Mouse (Mus musculus) neural tube, embryonic 14.5 days (tissue): Measurements from ENCODE around the gene 2410002F23Rik. TPM values are rescaled to one million over a fixed set of nuclear protein-coding genes. Genes with fewer than 3 reads are reported as not detected.
"Not testable (repeated sequence)": the region's sequence is repeated elsewhere in the genome, so short reads cannot be mapped to it uniquely, and the experiment has no call there.

ENCODE experiments used
- ATAC-seq: fragments of 200-750 bp; cut with Nextera tagmentation; 2 replicates; pipeline ENCODE4 v1.8.0; 2017; ENCODE audit warnings: low read depth, mild to moderate bottlenecking, moderate TSS enrichment, moderate library complexity
- H3K27ac ChIP-seq: fragments of 300-500 bp; sonication (generic); 2 replicates; pipeline ENCODE4 v1.5.1; 2014; ENCODE audit warnings: low read depth, mild to moderate bottlenecking, control low read depth, low read length, moderate library complexity, mixed read lengths
- H3K27me3 ChIP-seq: fragments of 300-500 bp; sonication (generic); 2 replicates; pipeline ENCODE4 v1.6.1; 2014; ENCODE audit warnings: low read length; ENCODE audit not compliant: control insufficient read depth, insufficient read depth
- H3K36me3 ChIP-seq: fragments of 300-500 bp; sonication (generic); 2 replicates; pipeline ENCODE4 v1.6.1; 2014; ENCODE audit warnings: low read length, mixed read lengths; ENCODE audit not compliant: control insufficient read depth, insufficient read depth
- H3K4me1 ChIP-seq: fragments of 300-500 bp; sonication (generic); 2 replicates; pipeline ENCODE4 v1.6.1; 2014; ENCODE audit warnings: low read length; ENCODE audit not compliant: control insufficient read depth, insufficient read depth
- H3K4me2 ChIP-seq: fragments of 300-500 bp; sonication (generic); 2 replicates; pipeline ENCODE4 v1.6.1; 2014; ENCODE audit warnings: mild to moderate bottlenecking, low read depth, low read length, control low read depth
- H3K4me3 ChIP-seq: fragments of 300-500 bp; sonication (generic); 2 replicates; pipeline ENCODE4 v1.5.1; 2014; ENCODE audit warnings: low read depth, low read length, control low read depth, mixed read lengths
- H3K9ac ChIP-seq: fragments of 300-500 bp; sonication (generic); replicated peaks from 2 replicates; pipeline ENCODE4 v1.6.1; 2014; ENCODE audit warnings: low read depth, mild to moderate bottlenecking, control low read depth, low read length, mixed read lengths
- H3K9me3 ChIP-seq: fragments of 300-500 bp; sonication (generic); 2 replicates; pipeline ENCODE4 v1.6.1; 2016; ENCODE audit warnings: low read length; ENCODE audit not compliant: control insufficient read depth
- WGBS: fragments of 180-500 bp; shearing (Covaris S2); extraction: QIAGEN DNeasy Blood & Tissue Kit; methylation state at CpG from one replicate; pipeline ENCODE4 v1.1.7; 2014; 5-methylcytosine and 5-hydroxymethylcytosine counted together
- polyA plus RNA-seq: library from polyadenylated mRNA; unstranded; fragments of >200 nt; fragmentation: Nextera tagmentation; extraction: Ambion mirVana; gene quantifications from 2 replicates; pipeline ENCODE4 v1.2.1, GENCODE M21; 2014

2410002F23Rik gene
- polyA plus RNA-seq, 1 experiment from 2014 or later, result 164 TPM

DNA sequence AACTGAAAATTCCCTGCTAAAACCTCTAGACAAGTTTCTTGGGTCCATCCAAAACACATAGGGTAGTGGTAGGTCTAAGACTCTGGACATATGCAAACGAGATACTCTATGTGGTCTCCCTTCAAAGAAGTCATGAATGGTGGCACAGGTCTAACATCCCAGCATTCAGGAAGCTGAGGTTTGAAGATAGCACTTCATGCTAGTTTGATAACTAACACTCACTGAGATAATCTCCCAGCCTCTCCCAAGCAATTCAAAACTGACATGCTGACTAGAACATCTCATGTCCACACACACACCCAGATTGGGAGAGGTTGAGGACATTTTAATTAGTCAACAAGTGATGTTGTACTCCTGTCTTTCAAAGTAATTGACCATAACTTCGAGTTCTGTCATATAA lies 6.6 kb upstream of the 2410002F23Rik start:
- WGBS, result 62% methylated on average over 2 of the region's 2 CpGs
- Histone ChIP-seq H3K9me3 (no peaks in the 10 kb centered on the region), H3K4me1 (no peaks in the 10 kb centered on the region), H3K9ac (no peak overlapping the region), H3K36me3 (no peaks in the 10 kb centered on the region), H3K4me3 (no peak overlapping the region), H3K4me2 (no peak overlapping the region), H3K27ac (no peak overlapping the region), H3K27me3 (no peaks in the 10 kb centered on the region)
- no peak for ATAC-seq

- 0 out of 2 replicates have a peak, but pooled peaks cover 4% of the 10 kb centered on the region for H3K4me1 ChIP-seq
- H3K9me3 ChIP-seq, result no peaks in the 10 kb centered on the region
- H3K9ac ChIP-seq, result no peak overlapping the region
- no peak overlapping the region for H3K4me3 ChIP-seq
- no peak for ATAC-seq
- WGBS, result 65% methylated on average over 1 of the region's 1 CpGs
- H3K4me2 ChIP-seq, result no peak overlapping the region
- H3K27me3 ChIP-seq, result no peaks in the 10 kb centered on the region
- H3K36me3 ChIP-seq, result no peaks in the 10 kb centered on the region
- no peak overlapping the region for H3K27ac ChIP-seq
Observed at GRCm38 (mm10) chr7:44240712-44241111, 5.8 kb upstream of the 2410002F23Rik start.

DNA sequence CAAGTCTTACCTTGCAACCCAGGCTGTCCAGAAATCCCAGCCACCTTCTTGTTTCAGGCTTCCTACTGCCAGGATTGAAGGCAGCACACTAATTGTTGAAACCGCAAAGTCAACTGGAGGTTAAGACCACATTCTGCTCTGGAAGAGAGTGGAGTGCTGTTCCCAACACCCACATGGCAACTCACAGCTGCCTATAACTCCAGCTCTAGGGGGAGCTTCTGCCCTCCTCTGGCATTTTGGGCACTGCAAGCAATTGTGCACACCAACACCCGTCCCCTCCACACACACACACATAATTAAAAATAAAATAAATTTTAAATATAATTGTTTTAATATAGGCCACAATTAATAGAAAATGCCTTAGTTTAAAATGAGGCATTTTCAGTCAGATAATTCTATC lies 5.4 kb upstream of the 2410002F23Rik start:
- Histone ChIP-seq H3K9me3 (no peaks in the 10 kb centered on the region), H3K4me1 (0 out of 2 replicates have a peak, but pooled peaks cover 4% of the 10 kb centered on the region), H3K27ac (no peak overlapping the region), H3K27me3 (no peaks in the 10 kb centered on the region), H3K4me2 (no peak overlapping the region), H3K4me3 (no peak overlapping the region), H3K9ac (no peak overlapping the region), H3K36me3 (no peaks in the 10 kb centered on the region)
- WGBS, result 66% methylated on average over 2 of the region's 2 CpGs
- ATAC-seq, result no peak

GRCm38 (mm10) chr7:44244080-44244479 lies 2.4 kb upstream of the 2410002F23Rik start:
- peaks cover 3% of the 10 kb centered on the region; the same call in 1 of the 2 replicates for H3K36me3 ChIP-seq
- no peak overlapping the region for H3K4me2 ChIP-seq
- peaks cover 12% of the 10 kb centered on the region; the same call in 1 of the 2 replicates for H3K4me1 ChIP-seq
- 63% methylated on average over 1 of the region's 1 CpGs for WGBS
- no peak overlapping the region for H3K27ac ChIP-seq
- H3K27me3 ChIP-seq, result no peaks in the 10 kb centered on the region
- ATAC-seq, result no peak
- H3K9me3 ChIP-seq, result no peaks in the 10 kb centered on the region
- no peak overlapping the region for H3K4me3 ChIP-seq
- no peak overlapping the region for H3K9ac ChIP-seq

DNA sequence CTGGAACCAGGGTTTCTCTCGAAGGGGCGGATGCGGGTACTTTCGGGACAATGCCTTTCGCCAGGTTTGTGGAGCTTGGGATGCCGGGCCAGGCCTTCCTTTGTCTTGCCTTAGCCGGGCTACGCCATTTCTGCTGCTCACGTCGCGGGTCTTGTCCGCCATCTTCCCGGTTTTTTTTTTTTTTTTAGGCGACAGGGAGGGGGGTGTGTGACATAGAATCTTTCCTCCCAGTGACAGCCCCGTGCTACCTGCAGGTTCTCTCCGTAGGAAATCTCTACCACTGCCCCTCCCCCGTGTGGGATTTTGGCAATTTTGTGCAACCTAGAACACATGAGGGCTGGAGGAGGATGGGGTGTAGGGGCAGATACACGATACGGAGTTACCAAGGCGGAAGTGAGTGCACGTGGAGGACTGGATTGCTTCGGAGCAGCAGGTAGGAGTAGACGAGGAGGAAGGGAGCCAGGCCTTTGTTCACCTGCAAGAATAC lies 505 bp downstream of the 2410002F23Rik start:
- H3K9ac ChIP-seq, result peak overlapping the region; percentile 90
- peak; percentile 22 for ATAC-seq
- H3K27me3 ChIP-seq, result no peaks in the 10 kb centered on the region
- under 1% methylated on average over 23 of the region's 23 CpGs for WGBS
- H3K4me1 ChIP-seq, result peaks cover 17% of the 10 kb centered on the region; the same call in 1 of the 2 replicates
- H3K36me3 ChIP-seq, result peaks cover 18% of the 10 kb centered on the region
- H3K4me3 ChIP-seq, result peak overlapping the region; percentile 78
- no peaks in the 10 kb centered on the region for H3K9me3 ChIP-seq
- H3K27ac ChIP-seq, result peak overlapping the region; percentile 91
- peak overlapping the region; percentile 70 for H3K4me2 ChIP-seq

GRCm38 (mm10) chr7:44247971-44248370 lies 1.4 kb downstream of the 2410002F23Rik start:
- H3K36me3 ChIP-seq, result peaks cover 24% of the 10 kb centered on the region
- no peak for ATAC-seq
- 0 out of 2 replicates have a peak overlapping the region, but pooled peaks have one; percentile 90 for H3K9ac ChIP-seq
- H3K27ac ChIP-seq, result no peak overlapping the region
- WGBS, result 97% methylated on average over 2 of the region's 2 CpGs
- H3K4me2 ChIP-seq, result peak overlapping the region; percentile 70
- peak overlapping the region; percentile 78 for H3K4me3 ChIP-seq
- H3K9me3 ChIP-seq, result no peaks in the 10 kb centered on the region
- peaks cover 17% of the 10 kb centered on the region; the same call in 1 of the 2 replicates for H3K4me1 ChIP-seq
- no peaks in the 10 kb centered on the region for H3K27me3 ChIP-seq

DNA sequence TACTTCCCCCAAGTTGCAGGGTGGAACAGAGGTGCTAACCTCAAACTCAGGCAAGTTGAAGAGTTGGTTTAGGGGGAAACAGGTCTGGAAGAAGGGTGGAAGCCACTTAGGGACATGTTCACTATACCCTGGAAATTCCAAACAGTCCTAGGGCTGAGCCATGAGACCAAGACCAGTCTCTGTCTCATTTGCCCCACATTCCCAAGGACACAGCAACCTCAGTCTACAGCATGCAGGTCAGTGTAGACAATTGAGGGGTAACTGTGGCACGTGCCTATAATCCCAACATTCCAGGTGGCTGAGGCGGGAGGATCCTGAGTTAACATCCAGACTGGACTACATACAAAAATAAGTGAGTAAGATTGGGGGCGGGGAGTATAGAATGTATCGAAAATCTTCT lies 2.7 kb downstream of the 2410002F23Rik start:
- Histone ChIP-seq H3K36me3 (peaks cover 33% of the 10 kb centered on the region), H3K27ac (no peak overlapping the region), H3K4me2 (no peak overlapping the region), H3K4me3 (no peak overlapping the region), H3K9me3 (no peaks in the 10 kb centered on the region), H3K9ac (no peak overlapping the region), H3K27me3 (no peaks in the 10 kb centered on the region), H3K4me1 (peaks cover 17% of the 10 kb centered on the region; the same call in 1 of the 2 replicates)
- ATAC-seq, result no peak
- 97% methylated on average over 4 of the region's 4 CpGs for WGBS

GRCm38 (mm10) chr7:44250732-44251275 lies 4.3 kb downstream of the 2410002F23Rik start:
- H3K9me3 ChIP-seq, H3K9ac ChIP-seq, H3K27ac ChIP-seq, H3K27me3 ChIP-seq, H3K4me2 ChIP-seq, H3K4me3 ChIP-seq, ATAC-seq: not testable (repeated sequence)
- WGBS, result 92% methylated on average over 17 of the region's 17 CpGs
- peaks cover 13% of the 10 kb centered on the region; the same call in 1 of the 2 replicates for H3K4me1 ChIP-seq
- H3K36me3 ChIP-seq, result peaks cover 33% of the 10 kb centered on the region

- no peaks in the 10 kb centered on the region for H3K9me3 ChIP-seq
- no peak overlapping the region for H3K9ac ChIP-seq
- H3K4me3 ChIP-seq, result no peak overlapping the region
- H3K4me1 ChIP-seq, result peaks cover 7% of the 10 kb centered on the region; the same call in 1 of the 2 replicates
- no peak overlapping the region for H3K27ac ChIP-seq
- 69% methylated on average over 15 of the region's 15 CpGs for WGBS
- no peak overlapping the region for H3K4me2 ChIP-seq
- H3K36me3 ChIP-seq, result peaks cover 33% of the 10 kb centered on the region
- H3K27me3 ChIP-seq, result no peaks in the 10 kb centered on the region
- ATAC-seq, result 0 out of 2 replicates have a peak, but pooled peaks have one; percentile 1
Observed at GRCm38 (mm10) chr7:44253023-44253616, 6.6 kb downstream of the 2410002F23Rik start.
